Mouse (Mus musculus) layer of hippocampus, adult 2 months (tissue): ENCODE data around the gene Cnfn. TPM values are rescaled to one million over a fixed set of nuclear protein-coding genes. Genes with fewer than 3 reads are reported as not detected.

Experiments
- DNase-seq, 2 experiments: peaks; one replicate each; pipeline ENCODE4 v3.0.0; 2022; ENCODE audit warnings: low spot score in 2 of 2
- H3K27ac ChIP-seq: fragments of 200-600 bp; 2 replicates; pipeline ENCODE4 v1.8.1; 2022
- H3K4me3 ChIP-seq: fragments of 200-600 bp; 2 replicates; pipeline ENCODE4 v1.8.1; 2022; ENCODE audit warnings: mild to moderate bottlenecking
- CTCF ChIP-seq: fragments of 200-600 bp; conservative IDR thresholded peaks from 2 replicates; pipeline ENCODE4 v1.8.1; 2022; ENCODE audit warnings: antibody characterized with exemption, mild to moderate bottlenecking, moderate library complexity
- total RNA-seq, 2 experiments: library from RNA; stranded (reverse); gene quantifications; 2 replicates each; pipeline ENCODE4 v1.2.3; 2021

Gene Cnfn
- total RNA-seq, 2 experiments from 2014 or later, result not detected

DNA sequence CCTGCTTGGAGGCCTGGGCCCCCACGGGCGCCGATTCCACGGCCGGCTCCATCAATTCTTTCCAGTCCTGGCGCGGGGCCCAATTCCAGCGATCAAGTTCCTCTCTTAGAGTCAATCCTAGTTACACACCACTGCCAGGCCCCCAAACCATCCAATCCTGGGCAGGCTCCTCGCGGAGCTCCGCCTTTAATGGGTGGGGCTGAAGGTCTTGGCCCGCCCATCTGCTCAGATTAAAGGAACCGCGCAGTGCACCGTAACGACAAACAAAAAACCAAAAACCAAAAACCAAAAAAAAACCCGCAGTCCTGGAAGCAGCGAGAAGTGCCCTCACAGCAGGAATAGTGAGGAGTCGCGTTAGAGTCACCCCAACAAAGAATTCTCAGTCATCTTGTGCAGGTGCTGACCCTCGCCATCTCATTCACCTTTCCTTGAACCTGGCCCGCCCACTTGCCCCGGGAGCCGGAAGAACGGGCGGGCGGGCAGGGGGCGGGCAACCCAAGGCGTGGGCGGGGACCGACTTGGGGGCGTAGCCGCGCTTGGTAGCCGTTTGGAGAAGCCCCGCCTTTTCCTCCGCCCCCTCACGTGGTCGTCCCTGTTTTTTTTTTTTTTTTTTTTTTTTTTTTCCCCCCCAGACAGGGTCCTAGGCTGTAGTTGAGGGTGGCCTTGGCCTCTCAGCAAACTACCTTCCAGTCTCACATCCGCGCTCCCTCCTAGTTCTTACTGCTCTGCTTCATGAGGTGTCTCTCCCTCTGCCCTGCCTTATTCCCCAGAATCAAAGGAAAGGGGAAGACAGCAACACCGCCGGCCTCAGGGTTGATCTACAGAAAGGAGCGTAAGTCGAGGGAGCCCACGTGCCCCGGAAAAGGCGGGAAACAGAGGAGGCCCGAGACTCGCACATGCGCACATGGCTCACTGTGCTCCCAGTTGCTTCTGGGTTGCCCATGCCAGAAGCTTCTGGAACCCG lies 26.3 kb upstream of the Cnfn start:
- no peak for TF ChIP-seq CTCF
- Histone ChIP-seq H3K27ac (peak overlapping the region; percentile 78), H3K4me3 (peak overlapping the region; percentile 78)
- peak; percentile 95 to 96 for DNase-seq

DNA sequence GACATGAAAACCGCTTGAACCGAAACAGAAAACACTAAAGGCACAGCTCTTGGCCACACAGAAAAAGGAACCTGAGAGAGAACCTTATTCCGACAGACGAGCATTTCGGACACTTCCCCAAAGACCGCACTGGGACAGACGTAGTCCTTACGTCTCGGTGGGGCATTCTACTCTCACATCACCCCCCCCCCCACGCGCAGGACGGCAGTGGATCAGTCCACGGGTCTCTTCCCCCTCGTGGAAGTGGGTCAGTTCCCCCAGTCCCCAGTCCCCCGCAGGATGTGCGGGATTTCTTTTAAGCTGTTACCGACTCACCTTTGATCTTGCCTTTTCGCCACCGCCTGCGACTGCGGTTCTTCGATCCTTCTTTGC lies 25.6 kb upstream of the Cnfn start:
- peak overlapping the region; percentile 78 for H3K4me3 ChIP-seq
- peak overlapping the region; percentile 78 for H3K27ac ChIP-seq
- TF ChIP-seq CTCF, result no peak
- no peak for DNase-seq

DNA sequence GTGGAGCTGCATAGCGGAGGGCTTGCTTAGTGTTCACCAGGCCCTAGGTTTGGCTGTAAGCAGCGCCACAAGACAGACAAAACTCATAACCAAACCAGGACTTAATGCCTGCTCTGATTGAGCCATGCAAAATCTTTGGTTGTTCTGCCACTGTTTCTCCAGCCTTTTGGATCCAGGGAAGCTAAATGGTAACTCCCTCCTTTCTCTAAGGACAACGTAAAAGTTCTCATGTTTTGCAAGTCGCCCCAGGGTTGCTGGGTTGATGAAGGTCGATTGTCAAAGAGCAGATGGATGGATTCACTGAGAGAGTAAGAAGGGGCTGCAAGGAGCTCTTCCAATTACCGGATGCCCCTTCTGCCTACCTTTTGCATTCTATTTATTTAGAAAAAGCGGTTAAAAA lies 25.2 kb upstream of the Cnfn start:
- peak overlapping the region; percentile 78 for H3K4me3 ChIP-seq
- peak overlapping the region; percentile 78 for H3K27ac ChIP-seq
- TF ChIP-seq CTCF, result no peak
- no peak for DNase-seq

GRCm38 (mm10) chr7:25393451-25394210 lies 24.1 kb upstream of the Cnfn start:
- H3K4me3 ChIP-seq, result no peak overlapping the region
- peak overlapping the region; percentile 78; the same call in 1 of the 2 replicates for H3K27ac ChIP-seq
- TF ChIP-seq CTCF, result no peak
- DNase-seq, result peak in 1 of 2 experiments; percentile 6

DNA sequence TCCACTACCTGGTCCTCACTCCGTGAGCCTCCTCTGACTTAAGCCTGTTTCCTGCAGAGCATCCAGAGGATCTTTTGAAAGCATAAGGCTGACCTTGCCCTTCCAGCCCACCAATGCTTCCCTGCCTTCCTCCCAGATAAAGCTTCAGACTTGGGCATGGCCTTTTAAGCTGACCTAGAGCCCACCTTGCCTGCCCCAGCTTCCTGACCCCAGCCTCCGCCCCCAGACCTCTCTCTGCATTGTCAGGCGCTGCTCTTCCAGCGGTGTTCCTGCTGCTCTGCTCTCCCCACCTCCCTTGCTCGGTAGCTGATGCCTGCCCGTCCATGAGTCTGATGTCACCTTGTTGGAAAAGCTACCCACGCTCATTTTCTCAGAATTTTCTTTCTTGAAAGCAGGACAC lies 23.3 kb upstream of the Cnfn start:
- H3K4me3 ChIP-seq, result no peak overlapping the region
- DNase-seq, result peak in 1 of 2 experiments; percentile 9
- TF ChIP-seq CTCF, result no peak
- 0 out of 2 replicates have a peak overlapping the region, but pooled peaks have one; percentile 29 for H3K27ac ChIP-seq

DNA sequence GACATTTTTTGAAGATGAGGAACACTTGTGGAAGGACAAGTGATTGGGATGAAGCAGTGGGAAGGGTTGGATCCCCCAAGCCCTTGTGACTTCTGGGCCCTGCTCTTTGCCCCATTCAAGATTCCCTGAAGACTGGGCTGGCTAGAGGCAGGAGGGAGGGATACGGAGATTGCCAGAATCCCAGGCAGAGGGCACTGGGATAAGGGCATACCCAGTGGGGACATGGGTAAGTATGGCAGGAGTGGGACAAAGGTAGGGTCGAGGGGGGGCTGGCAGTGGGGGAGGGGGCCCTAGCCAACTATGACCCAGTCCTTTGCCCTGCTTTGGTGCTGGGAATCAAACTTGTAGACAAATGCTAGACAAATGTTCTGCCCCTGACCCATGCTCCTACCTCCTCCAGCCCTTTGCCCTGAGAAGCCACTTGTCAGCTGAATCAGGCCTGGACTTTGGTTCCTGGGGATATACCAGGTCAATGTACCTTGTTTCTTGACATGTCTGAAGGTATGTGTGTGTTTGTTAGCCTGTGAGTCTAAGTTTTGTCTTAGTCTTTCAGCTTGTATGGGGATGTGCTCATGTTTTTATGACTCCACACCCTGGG lies 22.4 kb upstream of the Cnfn start:
- Histone ChIP-seq H3K27ac (no peak overlapping the region), H3K4me3 (no peak overlapping the region)
- no peak for TF ChIP-seq CTCF
- DNase-seq, result no peak

- TF ChIP-seq CTCF, result no peak
- DNase-seq, result no peak
- Histone ChIP-seq H3K27ac (peak overlapping the region; percentile 37; the same call in 1 of the 2 replicates), H3K4me3 (no peak overlapping the region)
These were observed 21.5 kb upstream of the Cnfn start for GRCm38 (mm10) chr7:25390986-25391385.

GRCm38 (mm10) chr7:25390054-25390770 lies 20.7 kb upstream of the Cnfn start:
- TF ChIP-seq CTCF, result no peak
- H3K27ac ChIP-seq, result peak overlapping the region; percentile 37
- no peak overlapping the region for H3K4me3 ChIP-seq
- DNase-seq, result no peak

GRCm38 (mm10) chr7:25388916-25389315 lies 19.4 kb upstream of the Cnfn start:
- Histone ChIP-seq H3K4me3 (no peak overlapping the region), H3K27ac (peak overlapping the region; percentile 37)
- TF ChIP-seq CTCF, result no peak
- DNase-seq, result no peak

- no peak for DNase-seq
- no peak for TF ChIP-seq CTCF
- peak overlapping the region; percentile 17; the same call in 1 of the 2 replicates for H3K4me3 ChIP-seq
- peak overlapping the region; percentile 37; the same call in 1 of the 2 replicates for H3K27ac ChIP-seq
These were observed 18.4 kb upstream of the Cnfn start for GRCm38 (mm10) chr7:25387811-25388440.

GRCm38 (mm10) chr7:25385850-25386555 lies 16.5 kb upstream of the Cnfn start:
- Histone ChIP-seq H3K4me3 (no peak overlapping the region; the same call in 1 of the 2 replicates), H3K27ac (peak overlapping the region; percentile 37)
- TF ChIP-seq CTCF, result no peak
- DNase-seq, result peak in 1 of 2 experiments; percentile 38
